Mouse (Mus musculus) ES-Bruce4 (cell line): ENCODE data around the gene Rarres2. TPM values are rescaled to one million over a fixed set of nuclear protein-coding genes. Genes with fewer than 3 reads are reported as not detected.
"Not testable (repeated sequence)": the region's sequence is repeated elsewhere in the genome, so short reads cannot be mapped to it uniquely, and the experiment has no call there.

Experiments used
- H3K27ac ChIP-seq: 2 replicates; pipeline ENCODE4 v1.5.1; 2012; ENCODE audit warnings: low read length, inconsistent platforms; ENCODE audit not compliant: insufficient read depth
- H3K27me3 ChIP-seq: 2 replicates; pipeline ENCODE4 v1.6.1; 2012; ENCODE audit warnings: mild to moderate bottlenecking, low read length, inconsistent platforms; ENCODE audit not compliant: control insufficient read depth, poor library complexity, insufficient read depth, severe bottlenecking
- H3K36me3 ChIP-seq: 2 replicates; pipeline ENCODE4 v1.6.1; 2012; ENCODE audit warnings: inconsistent platforms, mild to moderate bottlenecking, low read length, moderate library complexity; ENCODE audit not compliant: control insufficient read depth, poor library complexity, insufficient read depth, severe bottlenecking
- H3K4me1 ChIP-seq: one replicate; pipeline ENCODE4 v1.8.1; 2011; ENCODE audit warnings: low read length; ENCODE audit not compliant: control insufficient read depth, insufficient read depth
- H3K4me3 ChIP-seq: 2 replicates; pipeline ENCODE4 v1.5.1; 2011; ENCODE audit warnings: low read depth, mild to moderate bottlenecking, low read length
- H3K9ac ChIP-seq: 2 replicates; pipeline ENCODE4 v1.6.1; 2012; ENCODE audit warnings: low read depth, mild to moderate bottlenecking, inconsistent platforms; ENCODE audit not compliant: poor library complexity, severe bottlenecking
- H3K9me3 ChIP-seq: replicated peaks from 2 replicates; pipeline ENCODE4 v1.6.1; 2012; ENCODE audit warnings: mild to moderate bottlenecking, low read length, inconsistent platforms; ENCODE audit not compliant: control insufficient read depth, poor library complexity, insufficient read depth, severe bottlenecking
- CTCF ChIP-seq: IDR thresholded peaks from one replicate; pipeline ENCODE4 v1.8.1; 2011; ENCODE audit warnings: low read depth, low read length
- EP300 ChIP-seq: IDR thresholded peaks from 2 replicates; pipeline ENCODE4 v1.6.1; 2011; ENCODE audit warnings: low read depth, low read length; ENCODE audit not compliant: insufficient read depth
- POLR2A ChIP-seq: IDR thresholded peaks from one replicate; pipeline ENCODE4 v1.8.1; 2011; ENCODE audit warnings: low read length; ENCODE audit not compliant: insufficient read depth
- polyA plus RNA-seq: library from polyadenylated mRNA; stranded (reverse); fragments of >200 nt; gene quantifications from 2 replicates; pipeline ENCODE4 v1.2.4, GENCODE M21; 2011; ENCODE audit warnings: low read depth; ENCODE audit not compliant: missing spikeins, insufficient read depth, insufficient read length

Gene Rarres2
- polyA plus RNA-seq, 1 experiment: 0.90 TPM

DNA sequence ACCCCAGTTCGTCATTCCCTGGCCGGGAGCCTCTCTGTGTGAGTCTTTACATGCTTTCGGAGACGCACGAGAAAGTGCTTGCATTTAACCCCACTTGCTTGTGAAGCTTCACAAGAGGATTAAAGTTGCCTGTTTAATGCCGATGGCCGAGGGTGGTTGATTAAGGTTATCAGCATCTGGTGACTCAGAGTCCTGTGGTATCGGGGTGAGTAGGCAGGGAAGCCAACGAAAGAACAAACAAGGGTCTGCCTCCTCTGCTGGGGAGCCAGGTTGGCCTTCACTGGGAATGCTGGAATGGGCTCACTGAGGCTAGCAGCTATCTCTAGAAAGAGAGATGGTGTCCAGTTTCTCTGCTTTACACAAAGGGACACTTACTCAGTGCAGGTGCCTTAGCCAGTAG is 44.7 kb downstream of the Rarres2 start:
- no peak overlapping the region for H3K9ac ChIP-seq
- no peaks in the 10 kb centered on the region for H3K9me3 ChIP-seq
- TF ChIP-seq CTCF (no peak), POLR2A (no peak), EP300 (no peak)
- no peaks in the 10 kb centered on the region for H3K27me3 ChIP-seq
- H3K4me3 ChIP-seq: no peak overlapping the region
- H3K27ac ChIP-seq: no peak overlapping the region
- no peaks in the 10 kb centered on the region for H3K4me1 ChIP-seq
- H3K36me3 ChIP-seq: no peaks in the 10 kb centered on the region

DNA sequence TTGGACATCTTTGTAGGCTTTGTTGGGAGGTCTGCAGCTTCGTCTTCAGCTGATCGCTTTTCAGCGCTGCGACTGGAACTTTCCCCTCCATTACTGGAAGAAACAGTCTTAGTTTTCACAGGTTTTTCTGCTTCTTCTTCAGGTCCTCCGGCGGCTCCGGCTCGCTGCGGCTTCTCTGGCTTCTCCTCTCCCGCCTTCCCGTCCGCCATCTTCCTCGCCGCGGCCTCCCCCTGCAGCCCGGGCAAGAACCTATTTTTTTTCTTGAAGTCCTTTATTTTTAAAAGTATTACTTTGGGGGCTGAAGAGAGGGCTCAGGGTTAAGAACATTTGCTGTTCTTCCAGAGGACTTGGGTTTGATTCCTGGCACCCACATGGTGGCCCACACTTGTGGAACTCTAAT is 47.7 kb downstream of the Rarres2 start:
- H3K4me1 ChIP-seq, H3K9ac ChIP-seq, H3K9me3 ChIP-seq, H3K27me3 ChIP-seq, H3K27ac ChIP-seq, H3K4me3 ChIP-seq, H3K36me3 ChIP-seq: not testable (repeated sequence)

Other genes with a start within 250 kb of the Rarres2 start
- 17.8 and 18.3 TPM in 2 replicates for gene Krba1, start 177.2 kb downstream of the Rarres2 start, polyA plus RNA-seq
- gene Zfp467, start 127.0 kb downstream of the Rarres2 start, polyA plus RNA-seq: 3.3 and 4.9 TPM in 2 replicates
- 0.19 and 0.29 TPM in 2 replicates for gene Sspo, start 124.6 kb downstream of the Rarres2 start, polyA plus RNA-seq
- 16.9 and 20.3 TPM in 2 replicates for gene Atp6v0e2, start 35.2 kb downstream of the Rarres2 start, polyA plus RNA-seq
- gene Lrrc61, start 18.0 kb downstream of the Rarres2 start, polyA plus RNA-seq: 6.2 and 12.1 TPM in 2 replicates
- gene Gm45021, start 16.8 kb upstream of the Rarres2 start, polyA plus RNA-seq: not detected in 2 replicates
- 12.5 and 13.3 TPM in 2 replicates for gene Repin1, start 21.1 kb upstream of the Rarres2 start, polyA plus RNA-seq
- not detected in 2 replicates for gene Gm44965, start 21.2 kb upstream of the Rarres2 start, polyA plus RNA-seq
- 3.2 and 6.0 TPM in 2 replicates for gene Zfp775, start 29.3 kb upstream of the Rarres2 start, polyA plus RNA-seq
- 0.29 and 0.36 TPM in 2 replicates for gene AI854703, start 54.0 kb upstream of the Rarres2 start, polyA plus RNA-seq
- gene Gimap8, start 74.4 kb upstream of the Rarres2 start, polyA plus RNA-seq: 0.31 TPM in 1 of 2 replicates, not detected in the other
- gene Gimap9, start 103.3 kb upstream of the Rarres2 start, polyA plus RNA-seq: 1.3 and 1.9 TPM in 2 replicates
- not detected in 2 replicates for gene Gimap4, start 111.8 kb upstream of the Rarres2 start, polyA plus RNA-seq
- not detected in 2 replicates for gene Gimap6, start 135.4 kb upstream of the Rarres2 start, polyA plus RNA-seq
- not detected in 2 replicates for gene Gm28053, start 145.8 kb upstream of the Rarres2 start, polyA plus RNA-seq
- not detected in 2 replicates for gene Gimap7, start 145.8 kb upstream of the Rarres2 start, polyA plus RNA-seq
- not detected in 2 replicates for gene Gimap1, start 166.3 kb upstream of the Rarres2 start, polyA plus RNA-seq
- not detected in 2 replicates for gene Gimap5, start 173.4 kb upstream of the Rarres2 start, polyA plus RNA-seq
- not detected in 2 replicates for gene Gimap3, start 198.1 kb upstream of the Rarres2 start, polyA plus RNA-seq